10 mouse cellular contexts compared by ENCODE assay signal in the genomic region with DNA sequence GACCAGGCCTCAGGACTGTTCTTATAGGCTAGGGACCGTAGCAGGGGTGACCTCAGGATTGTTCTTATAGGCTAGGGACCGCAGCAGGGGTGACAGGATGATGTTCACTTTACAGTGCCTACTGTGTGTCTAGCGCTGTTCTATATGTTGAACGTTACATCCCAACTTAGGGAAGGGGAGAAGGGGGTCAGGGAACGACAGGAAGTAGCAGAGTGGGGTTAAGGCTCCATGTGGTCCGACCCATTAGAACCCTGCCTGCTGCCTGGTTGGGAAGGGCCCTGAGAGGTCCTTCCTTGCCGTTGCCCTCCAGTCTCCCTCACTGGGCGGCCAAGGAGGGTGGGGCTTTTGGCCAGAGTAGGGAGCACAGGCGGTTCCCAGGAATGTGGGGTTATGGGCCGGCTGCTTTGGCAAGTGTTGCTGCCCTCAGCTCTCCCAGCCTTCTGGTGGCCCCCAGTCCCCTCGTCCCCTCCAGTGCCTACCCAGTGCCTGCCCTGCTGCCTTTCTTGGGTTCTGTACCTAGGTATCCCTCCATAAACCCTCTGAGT. TPM values are rescaled to one million over a fixed set of nuclear protein-coding genes. Genes with fewer than 3 reads are reported as not detected.
A peak's percentile ranks its signal among the peaks of the same experiment; 100 is the strongest.
DNase-seq lines count a peak whose midpoint lies in the region; ATAC-seq lines count a peak whose summit lies in the region.
"Had no signal": no experiment of that assay in that cellular context is flagged by ENCODE, and none has a peak within 500 bp of the region (broad histone marks: within the 10 kb centered on the region; RNA-seq: fewer than 3 reads in every experiment).

No protein-coding gene starts in this region.

- H3K9ac ChIP-seq in heart, embryonic 11.5 days (ENCODE audit: low read depth, low read length), result 0 out of 2 replicates have a peak overlapping the region, but pooled peaks have one; percentile 34
- no peak overlapping the region for H3K9ac ChIP-seq in midbrain, embryonic 11.5 days (ENCODE audit: low read length)
- H3K9ac ChIP-seq in midbrain, embryonic 13.5 days (replicated peaks), result no peak overlapping the region
- 0 out of 2 replicates have a peak overlapping the region, but pooled peaks have one; percentile 17 for H3K9ac ChIP-seq in limb, embryonic 11.5 days (ENCODE audit: low read length)

- H3K9me3 ChIP-seq in heart, embryonic 11.5 days (replicated peaks; ENCODE audit: control insufficient read depth, low read length), result no peaks in the 10 kb centered on the region
- no peaks in the 10 kb centered on the region for H3K9me3 ChIP-seq in midbrain, embryonic 11.5 days (ENCODE audit: control insufficient read depth, low read length)
- no peaks in the 10 kb centered on the region for H3K9me3 ChIP-seq in midbrain, embryonic 13.5 days
- no peaks in the 10 kb centered on the region for H3K9me3 ChIP-seq in limb, embryonic 11.5 days (ENCODE audit: control insufficient read depth, low read length)

- no peak overlapping the region for H3K4me2 ChIP-seq in heart, embryonic 11.5 days
- H3K4me2 ChIP-seq in midbrain, embryonic 11.5 days, result no peak overlapping the region
- H3K4me2 ChIP-seq in midbrain, embryonic 13.5 days (replicated peaks), result no peak overlapping the region
- H3K4me2 ChIP-seq in limb, embryonic 11.5 days (ENCODE audit: low read depth, severe bottlenecking), result peak overlapping the region; percentile 5; the same call in 1 of the 2 replicates

- no peaks in the 10 kb centered on the region for H3K27me3 ChIP-seq in heart, embryonic 11.5 days (ENCODE audit: control insufficient read depth, insufficient read depth, low read length)
- H3K27me3 ChIP-seq in midbrain, embryonic 11.5 days (ENCODE audit: control insufficient read depth, insufficient read depth, low read length), result no peaks in the 10 kb centered on the region
- no peaks in the 10 kb centered on the region for H3K27me3 ChIP-seq in midbrain, embryonic 13.5 days
- no peaks in the 10 kb centered on the region for H3K27me3 ChIP-seq in limb, embryonic 11.5 days (ENCODE audit: control insufficient read depth, insufficient read depth, low read length)

- peaks cover 3% of the 10 kb centered on the region; the same call in 1 of the 2 replicates for H3K36me3 ChIP-seq in heart, embryonic 11.5 days (ENCODE audit: control insufficient read depth, insufficient read depth, low read length)
- H3K36me3 ChIP-seq in midbrain, embryonic 11.5 days (ENCODE audit: control insufficient read depth, insufficient read depth, low read length), result no peaks in the 10 kb centered on the region
- H3K36me3 ChIP-seq in midbrain, embryonic 13.5 days, result peaks cover 7% of the 10 kb centered on the region; the same call in 1 of the 2 replicates
- no peaks in the 10 kb centered on the region for H3K36me3 ChIP-seq in limb, embryonic 11.5 days (ENCODE audit: control insufficient read depth, insufficient read depth, low read length)

- 65% methylated on average over 11 of the region's 11 CpGs for WGBS in heart, embryonic 11.5 days (ENCODE audit: insufficient replicate concordance)
- 68% methylated on average over 11 of the region's 11 CpGs for WGBS in midbrain, embryonic 11.5 days
- WGBS in midbrain, embryonic 13.5 days, result 79% methylated on average over 11 of the region's 11 CpGs
- 73% methylated on average over 11 of the region's 11 CpGs for WGBS in limb, embryonic 11.5 days

- no peak overlapping the region for H3K4me3 ChIP-seq in heart, embryonic 11.5 days (ENCODE audit: low read depth, low read length)
- H3K4me3 ChIP-seq in midbrain, embryonic 11.5 days (ENCODE audit: low read depth, low read length), result no peak overlapping the region
- no peak overlapping the region for H3K4me3 ChIP-seq in midbrain, embryonic 13.5 days (replicated peaks)
- no peak overlapping the region for H3K4me3 ChIP-seq in limb, embryonic 11.5 days (ENCODE audit: low read depth, low read length)

- H3K4me1 ChIP-seq in heart, embryonic 11.5 days (ENCODE audit: control insufficient read depth, insufficient read depth, low read length), result peaks cover 86% of the 10 kb centered on the region
- peaks cover 59% of the 10 kb centered on the region for H3K4me1 ChIP-seq in midbrain, embryonic 11.5 days (ENCODE audit: control insufficient read depth, insufficient read depth, low read length)
- H3K4me1 ChIP-seq in midbrain, embryonic 13.5 days (replicated peaks), result peaks cover 81% of the 10 kb centered on the region
- peaks cover 77% of the 10 kb centered on the region for H3K4me1 ChIP-seq in limb, embryonic 11.5 days (ENCODE audit: control insufficient read depth, insufficient read depth, low read length)

- DNase-seq in heart, postnatal 36 days, result no peak
- peak; percentile 79 for DNase-seq in midbrain, embryonic 11.5 days (ENCODE audit: low spot score, missing footprints)
- DNase-seq in limb, embryonic 11.5 days (ENCODE audit: low spot score), result no peak
- no peak for DNase-seq in natural killer cell, adult 2 months (ENCODE audit: low spot score in 2 of 2)
- no peak for DNase-seq in cerebellum, postnatal 4 days (ENCODE audit: low spot score in 2 of 2)
- DNase-seq in cerebellum, adult 9-10 months, result no peak
- DNase-seq: embryo, embryonic 11 days had no signal

- H3K27ac ChIP-seq in heart, embryonic 11.5 days (ENCODE audit: low read depth, low read length), result peak overlapping the region; percentile 63; the same call in 1 of the 2 replicates
- H3K27ac ChIP-seq in midbrain, embryonic 11.5 days (ENCODE audit: low read depth, low read length), result no peak overlapping the region
- H3K27ac ChIP-seq in midbrain, embryonic 13.5 days, result no peak overlapping the region
- H3K27ac ChIP-seq in limb, embryonic 11.5 days (replicated peaks; ENCODE audit: low read depth, low read length), result peak overlapping the region; percentile 90
- H3K27ac ChIP-seq: hindbrain, postnatal 0 days had no signal

- intact Hi-C loops in heart, postnatal 36 days (cut with DNase I), result no loop called here

- ATAC-seq in heart, embryonic 11.5 days (replicated peaks; ENCODE audit: insufficient number of reproducible peaks, low FRiP score, low TSS enrichment), result no peak
- ATAC-seq in midbrain, embryonic 11.5 days (ENCODE audit: low FRiP score), result no peak
- ATAC-seq in midbrain, embryonic 13.5 days, result no peak
- no peak for ATAC-seq in limb, embryonic 11.5 days (ENCODE audit: insufficient number of reproducible peaks, low FRiP score, low TSS enrichment, low read depth)
- ATAC-seq: hindbrain, postnatal 0 days had no signal

RNA-seq across cellular contexts. Expression of a gene that starts 9.9 kb away (rescaled TPM):
- 19.3 and 23.3 TPM in 2 replicates for polyA plus RNA-seq in heart, embryonic 11.5 days (2014; fragmentation: Nextera tagmentation; extraction: Ambion mirVana)
- 10 to 100 TPM; 16.0 to 16.7 TPM for total RNA-seq in heart, postnatal 36 days (2021)
- polyA plus RNA-seq in midbrain, embryonic 11.5 days (2014; fragmentation: Nextera tagmentation; extraction: Ambion mirVana), result 16.6 and 27.2 TPM in 2 replicates
- 20.0 and 26.3 TPM in 2 replicates for polyA plus RNA-seq in midbrain, embryonic 13.5 days (2015; fragmentation: Nextera tagmentation; extraction: Ambion mirVana)
- polyA plus RNA-seq in limb, embryonic 11.5 days (2014; fragmentation: Nextera tagmentation; extraction: Ambion mirVana), result 26.2 and 27.4 TPM in 2 replicates

RNA-seq across cellular contexts. Expression of a gene that starts 20.4 kb away (rescaled TPM):
- 119 and 134 TPM in 2 replicates for polyA plus RNA-seq in heart, embryonic 11.5 days (2014; fragmentation: Nextera tagmentation; extraction: Ambion mirVana)
- total RNA-seq in heart, postnatal 36 days (2021), result 100 to 1,000 TPM; 134 to 150 TPM
- 97.1 and 99.1 TPM in 2 replicates for polyA plus RNA-seq in midbrain, embryonic 11.5 days (2014; fragmentation: Nextera tagmentation; extraction: Ambion mirVana)
- polyA plus RNA-seq in midbrain, embryonic 13.5 days (2015; fragmentation: Nextera tagmentation; extraction: Ambion mirVana), result 153 and 155 TPM in 2 replicates
- polyA plus RNA-seq in limb, embryonic 11.5 days (2014; fragmentation: Nextera tagmentation; extraction: Ambion mirVana), result 107 and 115 TPM in 2 replicates

RNA-seq across cellular contexts. Expression of a gene that starts 35.4 kb away (rescaled TPM):
- 9.5 and 10.6 TPM in 2 replicates for polyA plus RNA-seq in heart, embryonic 11.5 days (2014; fragmentation: Nextera tagmentation; extraction: Ambion mirVana)
- 10 to 100 TPM in 1 of 2 experiments, 1 to 10 TPM in 1; 9.2 to 11.0 TPM for total RNA-seq in heart, postnatal 36 days (2021)
- 6.1 and 7.0 TPM in 2 replicates for polyA plus RNA-seq in midbrain, embryonic 11.5 days (2014; fragmentation: Nextera tagmentation; extraction: Ambion mirVana)
- polyA plus RNA-seq in midbrain, embryonic 13.5 days (2015; fragmentation: Nextera tagmentation; extraction: Ambion mirVana), result 3.2 and 4.6 TPM in 2 replicates
- polyA plus RNA-seq in limb, embryonic 11.5 days (2014; fragmentation: Nextera tagmentation; extraction: Ambion mirVana), result 20.2 and 22.3 TPM in 2 replicates

RNA-seq across cellular contexts. Expression of a gene that starts 35.4 kb away (rescaled TPM):
- 63.6 and 72.6 TPM in 2 replicates for polyA plus RNA-seq in heart, embryonic 11.5 days (2014; fragmentation: Nextera tagmentation; extraction: Ambion mirVana)
- total RNA-seq in heart, postnatal 36 days (2021), result 100 to 1,000 TPM; 143 to 164 TPM
- 53.4 and 57.0 TPM in 2 replicates for polyA plus RNA-seq in midbrain, embryonic 11.5 days (2014; fragmentation: Nextera tagmentation; extraction: Ambion mirVana)
- 50.5 and 54.3 TPM in 2 replicates for polyA plus RNA-seq in midbrain, embryonic 13.5 days (2015; fragmentation: Nextera tagmentation; extraction: Ambion mirVana)
- polyA plus RNA-seq in limb, embryonic 11.5 days (2014; fragmentation: Nextera tagmentation; extraction: Ambion mirVana), result 56.5 and 59.1 TPM in 2 replicates

RNA-seq across cellular contexts. Expression of a gene that starts 44.7 kb away (rescaled TPM):
- 7.3 and 9.4 TPM in 2 replicates for polyA plus RNA-seq in heart, embryonic 11.5 days (2014; fragmentation: Nextera tagmentation; extraction: Ambion mirVana)
- total RNA-seq in heart, postnatal 36 days (2021), result 1 to 10 TPM; 4.4 to 4.6 TPM
- polyA plus RNA-seq in midbrain, embryonic 11.5 days (2014; fragmentation: Nextera tagmentation; extraction: Ambion mirVana), result 18.2 and 18.9 TPM in 2 replicates
- polyA plus RNA-seq in midbrain, embryonic 13.5 days (2015; fragmentation: Nextera tagmentation; extraction: Ambion mirVana), result 10.5 and 11.2 TPM in 2 replicates
- 34.7 and 35.3 TPM in 2 replicates for polyA plus RNA-seq in limb, embryonic 11.5 days (2014; fragmentation: Nextera tagmentation; extraction: Ambion mirVana)

Comparison
In these comparisons a context has a peak if more than half of its experiments do, and no peak if none do; other contexts are left out.
1. H3K27ac ChIP-seq: peak in heart, embryonic 11.5 days (single experiment) and limb, embryonic 11.5 days (single experiment); none in midbrain, embryonic 11.5 days (single experiment) and midbrain, embryonic 13.5 days (single experiment).
2. H3K9ac ChIP-seq: peak in heart, embryonic 11.5 days (single experiment) and limb, embryonic 11.5 days (single experiment); none in midbrain, embryonic 11.5 days (single experiment) and midbrain, embryonic 13.5 days (single experiment).